Mouse (Mus musculus) kidney, adult 2 months (tissue): ENCODE measurements at regions not wholly inside any gene's neighbourhood (a gene's known extent, or its start where the extent isn't known, plus 50 kb on each side); places are given as distances from the start of the nearest gene placed in this dataset.

Experiments used
- CTCF ChIP-seq: fragments of 200-500 bp; conservative IDR thresholded peaks from 2 replicates; pipeline ENCODE4 v1.5.1; 2011; ENCODE audit warnings: low read depth, mild to moderate bottlenecking, control low read depth, low read length, moderate library complexity, mixed read lengths; ENCODE audit not compliant: insufficient read depth, insufficient read length
- POLR2A ChIP-seq: fragments of 200-500 bp; IDR thresholded peaks from one replicate; pipeline ENCODE4 v1.6.1; 2011; ENCODE audit warnings: low read depth, low read length, control low read depth

DNA sequence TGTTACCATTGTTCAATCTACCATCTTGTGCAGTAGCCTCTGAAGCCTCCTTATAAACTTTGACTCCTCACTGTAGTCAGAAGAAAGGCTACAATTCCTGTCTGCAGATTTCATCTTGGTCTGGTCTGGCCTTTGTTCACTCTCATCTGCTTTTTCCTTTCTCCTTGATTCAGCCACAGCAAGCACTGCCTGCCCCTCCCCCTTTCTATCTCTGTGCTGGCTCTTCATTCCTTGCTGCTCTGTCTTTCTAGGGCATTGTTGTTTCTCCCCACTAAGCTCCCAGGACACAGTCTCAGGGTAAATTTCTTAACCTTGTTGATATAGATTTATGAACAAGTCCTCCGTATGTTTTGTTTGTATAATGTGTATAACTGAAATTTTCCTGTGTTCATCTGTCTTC is 62.3 kb upstream of the Gprin3 start:
- no peak for TF ChIP-seq CTCF
- TF ChIP-seq POLR2A = no peak
